Mouse (Mus musculus) limb, embryonic 11.5 days (tissue): ENCODE results near the gene Il2rg. TPM values are rescaled to one million over a fixed set of nuclear protein-coding genes. Genes with fewer than 3 reads are reported as not detected.

Source experiments
- ATAC-seq: fragments of 200-750 bp; cut with Nextera tagmentation; 2 replicates; pipeline ENCODE4 v1.8.0; 2017; ENCODE audit warnings: low read depth; ENCODE audit not compliant: insufficient number of reproducible peaks, low FRiP score, low TSS enrichment
- DNase-seq: peaks from one replicate; pipeline ENCODE4 v3.0.0-alpha.2; 2015; ENCODE audit warnings: low spot score
- H3K27ac ChIP-seq: fragments of 300-500 bp; sonication (generic); replicated peaks from 2 replicates; pipeline ENCODE4 v1.5.1; 2014; ENCODE audit warnings: low read depth, mild to moderate bottlenecking, low read length
- H3K27me3 ChIP-seq: fragments of 300-500 bp; sonication (generic); 2 replicates; pipeline ENCODE4 v1.6.1; 2014; ENCODE audit warnings: mild to moderate bottlenecking, low read length, mixed read lengths; ENCODE audit not compliant: control insufficient read depth, insufficient read depth
- H3K36me3 ChIP-seq: fragments of 300-500 bp; sonication (generic); 2 replicates; pipeline ENCODE4 v1.6.1; 2014; ENCODE audit warnings: mild to moderate bottlenecking, low read length, moderate library complexity, mixed read lengths; ENCODE audit not compliant: control insufficient read depth, insufficient read depth
- H3K4me1 ChIP-seq: fragments of 300-500 bp; sonication (generic); 2 replicates; pipeline ENCODE4 v1.6.1; 2014; ENCODE audit warnings: low read length, mixed read lengths; ENCODE audit not compliant: control insufficient read depth, insufficient read depth
- H3K4me2 ChIP-seq: fragments of 300-500 bp; sonication (generic); 2 replicates; pipeline ENCODE4 v1.6.1; 2014; ENCODE audit warnings: low read depth, mild to moderate bottlenecking, moderate library complexity; ENCODE audit not compliant: severe bottlenecking
- H3K4me3 ChIP-seq: fragments of 300-500 bp; sonication (generic); 2 replicates; pipeline ENCODE4 v1.5.1; 2014; ENCODE audit warnings: low read depth, low read length
- H3K9ac ChIP-seq: fragments of 300-500 bp; sonication (generic); 2 replicates; pipeline ENCODE4 v1.6.1; 2014; ENCODE audit warnings: mild to moderate bottlenecking, low read length
- H3K9me3 ChIP-seq: fragments of 300-500 bp; sonication (generic); 2 replicates; pipeline ENCODE4 v1.6.1; 2016; ENCODE audit warnings: low read length; ENCODE audit not compliant: control insufficient read depth
- WGBS: fragments of 180-500 bp; shearing (Covaris S2); extraction: QIAGEN DNeasy Blood & Tissue Kit; methylation state at CpG from one replicate; pipeline ENCODE4 v1.1.7; 2014; 5-methylcytosine and 5-hydroxymethylcytosine counted together
- polyA plus RNA-seq: library from polyadenylated mRNA; unstranded; fragments of >200 nt; fragmentation: Nextera tagmentation; extraction: Ambion mirVana; gene quantifications from 2 replicates; pipeline ENCODE4 v1.2.1, GENCODE M21; 2014

Il2rg gene
- polyA plus RNA-seq, 1 experiment from 2014 or later, result 4.4 TPM

DNA sequence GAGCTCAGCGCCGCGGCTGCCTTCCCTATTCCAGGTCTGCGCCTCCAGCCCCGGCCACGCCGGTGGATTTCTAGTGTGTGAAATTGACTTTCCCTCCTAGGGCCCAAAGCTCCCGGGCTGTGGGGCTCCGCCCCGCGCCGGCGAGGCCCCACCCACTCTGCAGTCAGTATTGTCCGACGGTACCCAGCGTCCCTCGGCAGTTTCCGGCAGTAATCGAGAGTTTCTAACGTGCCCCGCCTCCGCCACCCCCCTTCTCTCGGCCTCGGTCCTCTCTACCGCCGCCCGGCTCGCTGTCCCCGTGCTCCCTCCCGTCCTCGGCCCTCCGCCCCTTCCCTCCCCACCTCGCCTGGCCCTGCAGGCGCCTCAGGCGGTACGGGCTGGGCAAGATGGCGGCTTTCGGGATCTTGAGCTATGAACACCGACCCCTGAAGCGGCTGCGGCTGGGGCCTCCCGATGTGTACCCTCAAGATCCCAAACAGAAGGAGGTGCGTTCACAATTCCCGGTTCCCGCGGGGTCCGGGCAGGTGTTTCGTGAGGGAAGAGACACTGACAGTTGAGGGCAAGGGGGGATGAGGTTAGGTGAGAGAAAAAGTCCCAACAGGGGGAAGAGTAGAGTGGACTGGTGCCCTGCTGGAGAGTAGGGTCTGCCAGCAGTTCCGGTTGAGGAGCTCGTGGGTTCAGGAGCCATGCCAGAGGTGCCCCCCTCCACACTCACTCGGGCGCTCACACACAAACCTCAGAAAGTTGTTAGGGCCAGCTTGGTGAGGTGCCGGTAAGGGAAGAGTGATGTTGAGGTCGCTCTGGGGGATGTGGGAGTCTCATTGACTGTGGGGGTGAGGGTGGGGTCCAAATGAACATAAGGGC lies 6.1 kb upstream of the Il2rg start, which contains the start of gene Med12:
TSS of gene Med12 (plus strand) at position 156 of the 864 bp plus-strand sequence.
- 17% methylated on average over 51 of the region's 54 CpGs for WGBS
- Histone ChIP-seq H3K9ac (peak within 1 kb of the TSS; percentile 67), H3K4me3 (peak within 1 kb of the TSS; percentile 52), H3K36me3 (no peaks in the 10 kb centered on the region), H3K9me3 (no peaks in the 10 kb centered on the region), H3K27ac (peak within 1 kb of the TSS; percentile 53), H3K4me1 (no peaks in the 10 kb centered on the region), H3K27me3 (peaks cover 5% of the 10 kb centered on the region), H3K4me2 (peak within 1 kb of the TSS; percentile 45)
- peak; percentile 88 for DNase-seq
- ATAC-seq, result peak; percentile 98

DNA sequence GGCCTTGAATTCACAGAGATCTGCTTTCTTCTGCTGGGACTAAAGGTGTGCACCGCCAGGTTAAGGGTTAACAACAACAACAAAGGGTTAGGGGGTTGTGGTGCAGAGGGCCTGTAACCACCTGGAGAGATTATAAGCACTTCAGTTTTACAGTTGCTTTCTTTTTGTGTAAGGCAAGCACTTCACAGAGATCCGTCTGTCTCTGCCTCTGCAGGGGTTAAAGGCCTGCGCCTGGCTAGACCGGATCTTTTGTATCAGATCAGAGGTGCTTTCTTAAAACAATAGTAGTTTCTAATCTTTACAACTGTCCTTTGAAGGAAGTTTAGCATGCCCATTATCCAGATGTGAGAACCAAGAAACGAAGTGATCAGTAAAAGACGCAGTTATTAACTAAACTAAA lies 5.4 kb upstream of the Il2rg start:
- Histone ChIP-seq H3K4me3 (peak overlapping the region; percentile 52; the same call in 1 of the 2 replicates), H3K9ac (peak overlapping the region; percentile 67; the same call in 1 of the 2 replicates), H3K9me3 (no peaks in the 10 kb centered on the region), H3K27ac (peak overlapping the region; percentile 53), H3K36me3 (no peaks in the 10 kb centered on the region), H3K4me2 (no peak overlapping the region), H3K27me3 (peaks cover 5% of the 10 kb centered on the region), H3K4me1 (no peaks in the 10 kb centered on the region)
- peak; percentile 19; the same call in 1 of the 2 replicates for ATAC-seq
- 20% methylated on average over 6 of the region's 6 CpGs for WGBS
- no peak for DNase-seq

DNA sequence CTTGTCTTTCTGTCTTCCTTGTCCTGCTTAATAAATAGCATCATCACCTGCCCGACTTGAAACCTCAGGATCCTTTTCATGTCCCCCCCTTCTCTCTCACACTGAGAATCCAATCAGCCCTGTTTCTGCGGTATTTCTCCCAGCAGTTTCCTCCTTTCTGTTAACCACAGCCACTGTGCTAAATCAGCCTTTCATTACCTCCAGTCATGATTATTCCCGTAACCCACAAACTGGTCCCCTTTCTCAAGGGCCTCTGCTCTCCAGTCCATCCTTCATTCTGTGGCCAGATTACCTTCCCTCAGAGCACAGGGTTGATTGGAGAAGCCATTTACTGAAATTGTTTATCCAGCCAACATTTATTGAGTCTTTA lies 685 bp upstream of the Il2rg start, which contains the start of gene Gm20489:
TSS of gene Gm20489 (minus strand) at position 269 of the 370 bp plus-strand sequence.
- no peaks in the 10 kb centered on the region for H3K9me3 ChIP-seq
- H3K9ac ChIP-seq, result no peak within 1 kb of the TSS
- H3K27ac ChIP-seq, result no peak within 1 kb of the TSS
- H3K4me1 ChIP-seq, result no peaks in the 10 kb centered on the region
- ATAC-seq, result no peak
- H3K4me2 ChIP-seq, result no peak within 1 kb of the TSS
- DNase-seq, result no peak
- WGBS, result 48% methylated on average over 3 of the region's 3 CpGs
- no peaks in the 10 kb centered on the region for H3K36me3 ChIP-seq
- H3K4me3 ChIP-seq, result no peak within 1 kb of the TSS
- H3K27me3 ChIP-seq, result no peaks in the 10 kb centered on the region

DNA sequence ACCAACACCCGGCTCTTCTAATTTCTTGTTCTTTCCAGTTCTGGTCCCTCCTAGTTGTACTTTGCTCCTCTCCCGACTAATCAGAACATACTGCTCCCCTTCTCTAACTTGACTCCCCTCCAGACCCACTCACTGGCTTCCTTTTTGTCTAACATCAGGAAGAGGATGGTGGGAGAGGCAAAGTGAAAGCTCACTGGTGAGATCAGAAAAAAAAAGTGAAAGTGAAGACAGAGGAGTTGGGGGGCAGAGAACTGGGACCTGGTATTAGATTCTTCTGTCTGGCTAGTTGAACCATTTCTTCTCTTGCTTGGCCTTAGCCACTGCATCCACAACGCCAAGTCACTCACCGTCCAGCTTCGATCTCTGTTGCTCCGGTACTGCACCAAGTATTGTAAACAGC lies 1.4 kb downstream of the Il2rg start:
- Histone ChIP-seq H3K27ac (no peak overlapping the region), H3K9ac (no peak overlapping the region), H3K27me3 (no peaks in the 10 kb centered on the region), H3K36me3 (no peaks in the 10 kb centered on the region), H3K4me2 (no peak overlapping the region), H3K4me1 (no peaks in the 10 kb centered on the region), H3K9me3 (no peaks in the 10 kb centered on the region), H3K4me3 (no peak overlapping the region)
- no peak for ATAC-seq
- 93% methylated on average over 6 of the region's 6 CpGs for WGBS
- no peak for DNase-seq

DNA sequence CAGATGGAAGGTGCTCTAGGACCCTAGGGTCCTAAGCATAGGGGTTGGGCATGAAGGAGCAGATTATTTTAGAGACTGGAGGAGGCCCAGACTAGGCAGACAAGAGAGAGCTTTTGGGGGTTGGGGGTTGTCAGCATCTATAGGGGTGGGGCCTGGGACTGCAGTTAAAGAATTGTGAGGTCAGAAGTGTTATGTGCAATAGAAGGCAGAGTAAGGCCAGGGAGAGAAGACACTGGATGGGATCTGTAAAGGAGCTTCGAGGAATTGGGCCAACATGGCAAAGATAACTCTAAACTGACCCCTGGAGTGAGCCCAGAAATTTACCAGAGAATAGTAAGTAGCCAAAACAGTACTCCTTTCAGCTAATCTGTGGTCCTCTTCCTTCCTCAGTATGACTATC lies 4.2 kb downstream of the Il2rg start, which contains the start of gene Gm614:
TSS of gene Gm614 (minus strand) at position 101 of the 400 bp plus-strand sequence.
- no peaks in the 10 kb centered on the region for H3K27me3 ChIP-seq
- WGBS, result 90% methylated on average over 1 of the region's 1 CpGs
- H3K4me3 ChIP-seq, result no peak within 1 kb of the TSS
- peaks cover 3% of the 10 kb centered on the region for H3K4me1 ChIP-seq
- no peak within 1 kb of the TSS for H3K4me2 ChIP-seq
- no peaks in the 10 kb centered on the region for H3K36me3 ChIP-seq
- DNase-seq (no peak), ATAC-seq (no peak)
- no peaks in the 10 kb centered on the region for H3K9me3 ChIP-seq
- H3K9ac ChIP-seq, result no peak within 1 kb of the TSS
- H3K27ac ChIP-seq, result no peak within 1 kb of the TSS

DNA sequence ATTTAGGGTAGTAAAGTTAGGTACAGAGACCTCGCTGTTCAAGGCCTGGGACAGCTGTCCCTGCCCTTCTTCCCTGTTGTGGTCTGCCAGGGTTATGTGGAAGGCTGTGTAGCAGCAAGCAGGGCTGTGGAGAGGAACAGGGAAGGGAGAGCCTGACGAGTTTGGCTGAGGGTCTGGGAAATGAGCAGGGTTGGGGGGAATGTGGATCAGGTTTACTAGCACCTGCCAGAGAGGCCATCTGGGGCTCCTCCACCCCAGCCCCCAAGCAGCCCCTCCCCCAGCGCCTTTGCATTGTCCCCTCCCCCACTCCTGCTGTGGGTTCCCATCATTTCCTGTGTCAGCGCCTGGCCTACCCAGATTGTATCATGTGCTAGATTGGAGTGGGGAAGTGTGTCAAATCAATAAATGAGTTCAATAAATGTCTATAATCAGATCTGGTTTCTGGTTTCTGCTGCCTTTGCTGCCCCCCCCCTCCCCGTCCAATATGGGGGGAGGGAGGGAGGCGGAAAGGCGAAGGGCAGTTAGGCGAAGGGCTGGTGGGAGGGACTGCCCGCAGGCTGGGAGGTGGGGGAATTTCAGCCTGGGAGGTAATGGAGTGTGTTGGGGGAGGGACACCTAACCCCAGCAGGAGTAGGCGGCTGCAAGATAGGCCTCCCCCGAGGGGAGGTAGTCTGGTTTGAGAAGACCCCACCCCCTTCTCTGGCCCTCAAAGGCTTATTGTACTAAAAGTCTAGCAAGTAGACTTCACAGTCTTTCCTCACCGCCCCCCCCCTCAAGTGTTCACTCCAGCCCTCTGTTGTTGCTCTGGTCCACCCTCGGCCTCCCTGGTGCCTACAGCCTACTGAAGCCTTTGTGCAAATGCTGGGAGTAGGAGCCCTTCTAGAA lies 7.4 kb downstream of the Il2rg start:
- DNase-seq (peak; percentile 80), ATAC-seq (peak; percentile 91)
- no peaks in the 10 kb centered on the region; the same call in 1 of the 2 replicates for H3K36me3 ChIP-seq
- peak overlapping the region; percentile 87 for H3K27ac ChIP-seq
- H3K4me1 ChIP-seq, result peaks cover 6% of the 10 kb centered on the region
- H3K9me3 ChIP-seq, result no peaks in the 10 kb centered on the region
- WGBS, result 23% methylated on average over 13 of the region's 13 CpGs
- H3K4me3 ChIP-seq, result no peak overlapping the region
- H3K9ac ChIP-seq, result no peak overlapping the region
- peak overlapping the region; percentile 15; the same call in 1 of the 2 replicates for H3K4me2 ChIP-seq
- no peaks in the 10 kb centered on the region for H3K27me3 ChIP-seq

DNA sequence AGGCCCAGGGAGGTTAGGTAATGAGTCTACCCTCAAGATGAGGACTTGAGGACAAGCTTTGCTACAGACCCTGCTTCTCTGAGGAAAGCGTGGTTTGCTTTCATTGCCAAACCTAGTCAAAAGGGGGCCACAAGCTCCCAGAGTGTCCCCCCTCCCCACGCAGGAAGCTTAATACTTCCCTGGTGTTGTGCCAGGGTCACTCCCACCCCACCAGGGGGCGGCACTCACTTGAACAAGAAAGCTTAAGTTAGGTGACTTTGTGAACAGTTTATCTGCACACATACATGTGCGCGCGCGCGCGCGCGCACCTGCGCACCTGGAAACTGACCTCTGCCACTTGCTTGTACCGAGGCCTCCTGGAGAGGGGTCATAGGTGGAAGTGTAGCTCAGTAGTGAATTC lies 11.5 kb downstream of the Il2rg start:
- WGBS, result 80% methylated on average over 13 of the region's 13 CpGs
- Histone ChIP-seq H3K27ac (no peak overlapping the region), H3K36me3 (no peaks in the 10 kb centered on the region; the same call in 1 of the 2 replicates), H3K4me3 (peak overlapping the region; percentile 60), H3K27me3 (0 out of 2 replicates have a peak, but pooled peaks cover 2% of the 10 kb centered on the region), H3K9ac (no peak overlapping the region), H3K4me2 (peak overlapping the region; percentile 58; the same call in 1 of the 2 replicates), H3K4me1 (peaks cover 6% of the 10 kb centered on the region), H3K9me3 (no peaks in the 10 kb centered on the region)
- DNase-seq (peak; percentile 42), ATAC-seq (no peak)

DNA sequence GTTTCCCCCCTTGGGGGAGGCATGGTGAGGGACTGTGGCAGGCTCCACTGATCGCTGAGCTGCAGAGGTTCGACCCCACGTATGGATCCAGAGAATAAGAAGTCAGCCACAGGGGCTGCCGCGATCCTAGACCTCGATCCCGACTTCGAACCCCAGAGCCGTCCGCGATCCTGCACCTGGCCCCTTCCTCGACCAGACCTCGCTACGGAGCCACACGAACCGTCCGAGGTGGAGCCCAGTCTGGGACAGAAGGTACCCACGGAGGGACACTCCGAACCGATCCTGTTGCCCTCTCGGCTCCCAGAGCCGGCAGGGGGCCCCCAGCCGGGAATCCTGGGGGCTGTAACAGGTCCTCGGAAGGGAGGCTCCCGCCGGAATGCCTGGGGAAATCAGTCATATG lies 13.3 kb downstream of the Il2rg start:
- peak; percentile 11; the same call in 1 of the 2 replicates for ATAC-seq
- WGBS, result 17% methylated on average over 26 of the region's 26 CpGs
- Histone ChIP-seq H3K36me3 (no peaks in the 10 kb centered on the region; the same call in 1 of the 2 replicates), H3K4me3 (peak overlapping the region; percentile 60), H3K27ac (no peak overlapping the region), H3K4me2 (peak overlapping the region; percentile 58), H3K9me3 (no peaks in the 10 kb centered on the region), H3K27me3 (0 out of 2 replicates have a peak, but pooled peaks cover 2% of the 10 kb centered on the region), H3K9ac (peak overlapping the region; percentile 73), H3K4me1 (peaks cover 3% of the 10 kb centered on the region; the same call in 1 of the 2 replicates)
- no peak for DNase-seq
